In genomic region chr13:95956327-95956781, GRCm38 (mm10) we compare ENCODE assay signal across 23 mouse cellular contexts.
DNase-seq lines count a peak whose midpoint lies in the region; ATAC-seq lines count a peak whose summit lies in the region.
"Had no signal": no experiment of that assay in that cellular context is flagged by ENCODE, and none has a peak within 500 bp of the region (broad histone marks: within the 10 kb centered on the region; RNA-seq: fewer than 3 reads in every experiment).

No protein-coding gene starts in this region.

- peak; percentile 78 for DNase-seq in CD4-positive, CD25-positive, alpha-beta regulatory T cell, adult 2 months (ENCODE audit: low read depth, low spot score)
- peak; percentile 57 for DNase-seq in T-cell, adult 2 months (ENCODE audit: low spot score)
- DNase-seq in thymus, postnatal 14 days: peak; percentile 67
- no peak for DNase-seq in cerebellum, postnatal 14 days
- DNase-seq in cerebellum, postnatal 25 days: no peak
- DNase-seq: adrenal gland, adult 2 months; B cell, adult 2 months; cerebellum, adult 11-12 months; gastrocnemius, postnatal 25 days; kidney, adult 8-10 months; liver, embryonic 13.5 days; lung, adult 2 months; right cerebral cortex, postnatal 4 days had no signal

- H3K27ac ChIP-seq in kidney, embryonic 16.5 days (ENCODE audit: low read length): no peak overlapping the region
- H3K27ac ChIP-seq: embryonic facial prominence, embryonic 15.5 days; forebrain, embryonic 15.5 days; heart, embryonic 15.5 days; hindbrain, embryonic 13.5 days; limb, embryonic 12.5 days; liver, embryonic 13.5 days; midbrain, embryonic 15.5 days; neural tube, embryonic 13.5 days had no signal

- no peak overlapping the region for H3K9ac ChIP-seq in kidney, embryonic 16.5 days (replicated peaks; ENCODE audit: low read length)
- H3K9ac ChIP-seq: embryonic facial prominence, embryonic 15.5 days; forebrain, embryonic 15.5 days; heart, embryonic 15.5 days; hindbrain, embryonic 13.5 days; limb, embryonic 12.5 days; liver, embryonic 13.5 days; midbrain, embryonic 15.5 days; neural tube, embryonic 13.5 days had no signal

- H3K9me3 ChIP-seq in kidney, embryonic 16.5 days (ENCODE audit: low read length): no peaks in the 10 kb centered on the region
- H3K9me3 ChIP-seq: embryonic facial prominence, embryonic 15.5 days; forebrain, embryonic 15.5 days; heart, embryonic 15.5 days; hindbrain, embryonic 13.5 days; limb, embryonic 12.5 days; liver, embryonic 13.5 days; midbrain, embryonic 15.5 days; neural tube, embryonic 13.5 days had no signal

- H3K4me2 ChIP-seq in kidney, embryonic 16.5 days (replicated peaks; ENCODE audit: low read depth, low read length): no peak overlapping the region
- H3K4me2 ChIP-seq: embryonic facial prominence, embryonic 15.5 days; forebrain, embryonic 15.5 days; hindbrain, embryonic 13.5 days; limb, embryonic 12.5 days; midbrain, embryonic 15.5 days; neural tube, embryonic 13.5 days had no signal

- peaks cover 11% of the 10 kb centered on the region for H3K4me1 ChIP-seq in kidney, embryonic 16.5 days (ENCODE audit: insufficient read depth, low read length)

- WGBS in kidney, embryonic 16.5 days: 73% methylated on average over 2 of the region's 2 CpGs

- no peaks in the 10 kb centered on the region for H3K27me3 ChIP-seq in kidney, embryonic 16.5 days (ENCODE audit: insufficient read depth, low read length)
- H3K27me3 ChIP-seq: embryonic facial prominence, embryonic 15.5 days; forebrain, embryonic 15.5 days; heart, embryonic 15.5 days; hindbrain, embryonic 13.5 days; liver, embryonic 13.5 days; midbrain, embryonic 15.5 days; neural tube, embryonic 13.5 days had no signal

- H3K36me3 ChIP-seq in kidney, embryonic 16.5 days (ENCODE audit: insufficient read depth, low read length): no peaks in the 10 kb centered on the region
- H3K36me3 ChIP-seq: embryonic facial prominence, embryonic 15.5 days; forebrain, embryonic 15.5 days; heart, embryonic 15.5 days; hindbrain, embryonic 13.5 days; limb, embryonic 12.5 days; liver, embryonic 13.5 days; midbrain, embryonic 15.5 days; neural tube, embryonic 13.5 days had no signal

- peak; percentile 36 for ATAC-seq in megakaryocyte progenitor cell, adult 5-6 weeks (replicated peaks; ENCODE audit: poor library complexity)
- no peak for ATAC-seq in kidney, embryonic 16.5 days (ENCODE audit: low FRiP score, low TSS enrichment)
- ATAC-seq: forebrain, embryonic 15.5 days; midbrain, embryonic 15.5 days had no signal

- no peak overlapping the region for H3K4me3 ChIP-seq in kidney, embryonic 16.5 days (ENCODE audit: low read length)
- H3K4me3 ChIP-seq: embryonic facial prominence, embryonic 15.5 days; forebrain, embryonic 15.5 days; heart, embryonic 15.5 days; hindbrain, embryonic 13.5 days; layer of hippocampus, adult 2 months; limb, embryonic 12.5 days; liver, embryonic 13.5 days; midbrain, embryonic 15.5 days; neural tube, embryonic 13.5 days had no signal

Comparison
In these comparisons a context has a peak if more than half of its experiments do, and no peak if none do; other contexts are left out.
1. DNase-seq: peak in CD4-positive, CD25-positive, alpha-beta regulatory T cell, adult 2 months (single experiment), T-cell, adult 2 months (single experiment) and thymus, postnatal 14 days (single experiment); none in cerebellum, postnatal 14 days (0 of 2) and cerebellum, postnatal 25 days (0 of 2).